8 mouse cellular contexts compared by ENCODE assay signal in the genomic region with DNA sequence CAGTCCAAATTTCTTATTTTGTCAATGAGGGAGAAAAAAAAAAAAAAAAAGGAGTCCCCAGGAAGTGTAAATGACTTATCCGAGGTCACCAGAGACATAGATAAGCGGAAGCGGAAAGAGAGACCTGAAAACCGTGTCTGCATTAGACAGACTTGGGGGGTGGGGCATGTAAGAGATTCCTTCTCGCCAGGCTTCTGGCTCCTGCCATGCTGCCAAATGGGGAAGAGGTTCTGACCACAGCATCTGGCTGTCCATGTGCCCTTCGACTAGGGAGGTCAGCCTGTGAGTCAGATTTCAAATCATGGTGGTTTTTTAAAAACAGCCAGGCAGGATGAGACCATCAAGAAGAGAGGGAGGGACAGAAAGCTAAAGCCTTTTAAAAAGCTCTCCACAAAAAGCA. TPM values are rescaled to one million over a fixed set of nuclear protein-coding genes. Genes with fewer than 3 reads are reported as not detected.
A peak's percentile ranks its signal among the peaks of the same experiment; 100 is the strongest.
DNase-seq lines count a peak whose midpoint lies in the region; ATAC-seq and TF ChIP-seq lines count a peak whose summit lies in the region.

No protein-coding gene starts in this region.

- H3K4me3 ChIP-seq in ES-E14 (ENCODE audit: insufficient read depth in 1 of 2, low read depth in 1 of 2, low read length in 2 of 2, poor library complexity in 1 of 2, severe bottlenecking in 1 of 2), result 0 out of 4 replicates have a peak overlapping the region, but pooled peaks of 1 of the 2 experiments have one; percentile 6
- H3K4me3 ChIP-seq in kidney, embryonic 16.5 days (ENCODE audit: low read length), result no peak overlapping the region

- intact Hi-C loops in left cerebral cortex, postnatal 25 days (cut with DNase I), result no loop called here

- H3K4me2 ChIP-seq in kidney, embryonic 16.5 days (replicated peaks; ENCODE audit: low read depth, low read length), result no peak overlapping the region

- peaks cover 6 to 7% of the 10 kb centered on the region in 2 experiments for H3K4me1 ChIP-seq in ES-E14 (ENCODE audit: control insufficient read depth in 2 of 2, insufficient read depth in 2 of 2, low read length in 2 of 2, poor library complexity in 1 of 2)
- peaks cover 17% of the 10 kb centered on the region for H3K4me1 ChIP-seq in kidney, embryonic 16.5 days (ENCODE audit: insufficient read depth, low read length)

- peak; percentile 19; the same call in 1 of the 2 replicates for ATAC-seq in kidney, embryonic 16.5 days (ENCODE audit: low FRiP score, low TSS enrichment)
- ATAC-seq in megakaryocyte progenitor cell, adult 5-6 weeks (replicated peaks; ENCODE audit: poor library complexity), result peak; percentile 92
- no peak for ATAC-seq in cerebellum, adult (ENCODE audit: insufficient number of reproducible peaks, low FRiP score, low TSS enrichment)

- DNase-seq in ES-E14 (ENCODE audit: low read depth, low spot score), result no peak
- peak; percentile 74 for DNase-seq in adrenal gland, postnatal 10 days
- peak; percentile 94 for DNase-seq in heart, adult 11 months
- no peak for DNase-seq in layer of hippocampus, postnatal 36 days
- DNase-seq in left cerebral cortex, postnatal 25 days (ENCODE audit: low spot score in 2 of 2), result no peak

- in situ Hi-C loops in ES-E14 (cut with MboI; ENCODE audit: low sequenced_read_pairs in 2 of 2, unreplicated experiment in 2 of 2), result no loop called here

- H3K27ac ChIP-seq in ES-E14 (ENCODE audit: insufficient read depth, low read depth, low read length, poor library complexity, severe bottlenecking), result no peak overlapping the region
- no peak overlapping the region for H3K27ac ChIP-seq in kidney, embryonic 16.5 days (ENCODE audit: low read length)

- 18% methylated on average over 6 of the region's 6 CpGs for WGBS in kidney, embryonic 16.5 days

- 0 out of 2 replicates have a peak overlapping the region, but pooled peaks have one; percentile 16 for H3K9ac ChIP-seq in ES-E14 (ENCODE audit: insufficient read depth, low read depth, low read length, poor library complexity, severe bottlenecking)
- no peak overlapping the region for H3K9ac ChIP-seq in kidney, embryonic 16.5 days (replicated peaks; ENCODE audit: low read length)

- H3K9me3 ChIP-seq in ES-E14 (ENCODE audit: control insufficient read depth, insufficient read depth, low read depth, low read length), result no peaks in the 10 kb centered on the region
- H3K9me3 ChIP-seq in kidney, embryonic 16.5 days (ENCODE audit: low read length), result peaks cover 3% of the 10 kb centered on the region; the same call in 1 of the 2 replicates

- H3K27me3 ChIP-seq in kidney, embryonic 16.5 days (ENCODE audit: insufficient read depth, low read length), result no peaks in the 10 kb centered on the region

- no peaks in the 10 kb centered on the region for H3K36me3 ChIP-seq in ES-E14 (ENCODE audit: control insufficient read depth, insufficient read depth, low read length, poor library complexity, severe bottlenecking)
- no peaks in the 10 kb centered on the region for H3K36me3 ChIP-seq in kidney, embryonic 16.5 days (ENCODE audit: insufficient read depth, low read length)

TF ChIP-seq in ES-E14, 5 proteins besides CTCF, POLR2A, EP300 and RAD21:
- TF ChIP-seq ZNF384 (IDR thresholded peaks at IDR 0.05; ENCODE audit: low read depth, low read length) (peak; percentile 47; the same call in 1 of the 2 replicates), CHD2 (IDR thresholded peaks at IDR 0.05; ENCODE audit: low read depth, low read length) (no peak)

RNA-seq across cellular contexts. Expression of a gene that starts 15.0 kb away (rescaled TPM):
- total RNA-seq in ES-E14 (2012; rRNA removed), result 28.8 and 31.1 TPM in 2 replicates
- under 1 TPM; 0.45 to 0.61 TPM for total RNA-seq in adrenal gland, postnatal 10 days (2021)
- 1.8 and 2.0 TPM in 2 replicates for polyA plus RNA-seq in kidney, embryonic 16.5 days (2015; fragmentation: Nextera tagmentation; extraction: Ambion mirVana)
- not detected in 2 replicates for total RNA-seq in megakaryocyte progenitor cell, adult 5-6 weeks (2015)
- not detected in 2 replicates for total RNA-seq in megakaryocyte progenitor cell, adult 5-6 weeks (2017)
- 1 to 10 TPM; 2.3 to 3.0 TPM for total RNA-seq in layer of hippocampus, postnatal 36 days (2021)
- total RNA-seq in left cerebral cortex, postnatal 25 days (2021), result 1 to 10 TPM; 1.1 to 1.7 TPM

Comparison
In these comparisons a context has a peak if more than half of its experiments do, and no peak if none do; other contexts are left out.
1. DNase-seq: peak in adrenal gland, postnatal 10 days (single experiment) and heart, adult 11 months (single experiment); none in ES-E14 (single experiment), layer of hippocampus, postnatal 36 days (0 of 2) and left cerebral cortex, postnatal 25 days (0 of 2).